Mouse (Mus musculus): ENCODE results near the gene Iqsec1. TPM values are rescaled to one million over a fixed set of nuclear protein-coding genes. Genes with fewer than 3 reads are reported as not detected.

Gene Iqsec1
- total RNA-seq (2021), result 10 to 100 TPM; 90.0 to 95.0 TPM
- long read RNA-seq, experiment 1, transcript Iqsec1-208 (1 exons, 2,691 nt), result major isoform, 11 of 11 reads
- long read RNA-seq, experiment 1, partial matches to known transcripts, result 0 of 11 reads
- long read RNA-seq, experiment 1, other reads (novel, unspliced or antisense), result 0 of 11 reads
- long read RNA-seq, experiment 2, transcript Iqsec1-208 (1 exons, 2,691 nt), result major isoform, 9 of 12 reads
- long read RNA-seq, experiment 2, partial matches to known transcripts, result 2 of 12 reads
- long read RNA-seq, experiment 2, other reads (novel, unspliced or antisense), result 1 of 12 reads

DNA sequence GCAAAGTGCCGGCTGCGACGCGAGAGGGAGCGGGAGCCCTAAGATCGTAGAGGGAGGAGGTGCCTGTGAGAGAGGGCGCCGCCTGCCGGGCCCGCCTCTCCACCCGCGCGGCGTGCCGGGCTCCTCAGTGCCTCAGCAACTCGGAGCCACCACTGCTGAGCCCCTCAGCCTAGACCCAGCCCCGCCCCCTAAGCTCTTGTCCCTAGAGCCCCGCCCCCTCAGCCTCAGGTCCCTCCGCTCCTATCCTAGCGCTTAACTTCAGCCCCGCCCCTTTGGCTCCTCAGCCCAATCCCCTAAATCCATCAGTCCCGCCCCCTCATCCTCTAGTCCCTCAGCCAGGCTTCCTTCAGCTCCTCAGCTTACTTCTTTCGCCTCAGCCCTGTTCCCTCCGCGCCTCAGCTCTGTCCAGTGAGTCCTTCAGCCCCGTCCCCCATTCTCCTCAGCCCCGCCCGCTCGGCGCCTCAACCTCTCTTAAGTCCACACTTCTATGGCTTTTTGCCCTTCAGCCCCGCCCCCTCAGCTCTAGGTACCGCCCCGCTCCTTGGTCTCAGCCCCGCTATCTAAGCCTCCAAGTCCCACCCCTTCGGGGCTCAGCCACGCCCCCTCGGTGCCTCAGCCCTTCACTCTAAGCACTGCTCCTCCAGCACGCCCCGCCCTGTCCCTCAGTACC lies at the start of gene Iqsec1:
Gene Iqsec1 (minus strand): TSS at position 38 of the 670 bp plus-strand sequence.
- peak; percentile 50 to 69 for DNase-seq (ENCODE audit: low spot score in 2 of 2)

DNA sequence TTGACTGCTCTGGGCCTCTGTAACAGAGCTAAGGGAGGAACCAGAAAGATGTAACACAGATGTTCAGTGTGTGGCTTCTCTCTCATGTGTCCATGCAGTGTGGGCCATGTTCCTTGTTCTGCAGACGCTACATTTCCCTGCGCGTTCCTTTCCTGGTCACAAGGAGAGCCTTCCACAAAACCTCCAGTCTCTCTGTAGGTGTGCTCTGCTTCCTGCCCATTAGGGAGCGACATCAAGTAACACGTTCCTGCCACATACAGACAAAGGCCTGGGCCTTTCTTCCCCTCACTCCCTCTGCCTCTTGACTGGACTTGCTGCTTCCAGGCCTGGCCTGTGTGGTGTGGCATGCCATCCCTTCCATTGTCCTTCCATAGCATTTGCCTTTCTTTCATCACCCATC lies 39.8 kb upstream of the Iqsec1 start:
- no peak for DNase-seq (ENCODE audit: low spot score in 2 of 2)

DNA sequence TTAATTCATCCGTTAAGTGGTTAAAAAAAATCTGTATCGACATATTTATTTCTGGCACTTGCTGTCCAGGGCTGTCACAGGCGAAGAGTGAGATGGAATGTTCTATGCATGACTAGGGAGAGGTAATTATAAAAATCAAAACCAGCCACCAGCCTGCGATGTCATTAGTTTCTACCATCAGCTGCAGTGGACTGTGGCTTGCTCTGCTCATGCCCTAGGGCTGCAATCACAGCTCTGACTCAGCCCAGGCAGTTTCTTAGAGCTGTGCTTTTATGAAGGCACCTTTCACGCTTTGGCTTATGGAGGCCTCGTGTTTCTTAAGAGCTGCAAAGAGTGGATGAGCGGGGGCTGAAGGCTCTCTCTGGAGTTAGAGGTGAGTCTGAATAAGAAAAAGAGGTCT lies 32.3 kb upstream of the Iqsec1 start:
- DNase-seq (ENCODE audit: low spot score in 2 of 2), result no peak

DNA sequence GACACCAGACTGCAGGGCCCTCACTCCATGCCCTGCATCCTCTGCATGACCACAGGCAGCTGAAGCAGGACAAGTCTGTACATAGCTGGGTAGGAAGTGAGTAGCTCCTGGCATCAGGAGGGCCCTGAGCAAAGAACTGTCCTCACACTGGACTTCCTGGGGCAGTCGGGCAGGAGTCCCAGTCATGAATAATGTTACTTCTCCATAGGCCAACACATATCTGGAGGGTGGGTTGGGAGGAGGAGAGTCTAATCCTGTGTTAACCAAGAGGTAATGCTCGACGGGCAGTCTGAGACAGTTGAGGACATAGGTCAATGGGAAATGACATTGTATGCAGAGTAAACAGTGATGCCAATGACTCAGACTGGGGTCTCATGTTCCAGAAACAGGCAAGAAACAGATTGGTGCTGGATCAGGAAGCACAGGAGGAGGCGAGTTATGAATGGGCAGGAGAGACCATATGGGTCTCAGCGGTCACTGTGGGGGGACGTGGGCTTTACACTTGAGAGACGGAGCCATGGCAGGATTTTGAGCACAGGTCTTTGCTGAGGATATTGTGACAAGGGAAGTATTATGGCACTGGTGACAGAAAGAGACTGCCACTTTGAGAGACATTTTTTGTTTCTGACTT lies 28.2 kb upstream of the Iqsec1 start:
- DNase-seq (ENCODE audit: low spot score in 2 of 2), result no peak

DNA sequence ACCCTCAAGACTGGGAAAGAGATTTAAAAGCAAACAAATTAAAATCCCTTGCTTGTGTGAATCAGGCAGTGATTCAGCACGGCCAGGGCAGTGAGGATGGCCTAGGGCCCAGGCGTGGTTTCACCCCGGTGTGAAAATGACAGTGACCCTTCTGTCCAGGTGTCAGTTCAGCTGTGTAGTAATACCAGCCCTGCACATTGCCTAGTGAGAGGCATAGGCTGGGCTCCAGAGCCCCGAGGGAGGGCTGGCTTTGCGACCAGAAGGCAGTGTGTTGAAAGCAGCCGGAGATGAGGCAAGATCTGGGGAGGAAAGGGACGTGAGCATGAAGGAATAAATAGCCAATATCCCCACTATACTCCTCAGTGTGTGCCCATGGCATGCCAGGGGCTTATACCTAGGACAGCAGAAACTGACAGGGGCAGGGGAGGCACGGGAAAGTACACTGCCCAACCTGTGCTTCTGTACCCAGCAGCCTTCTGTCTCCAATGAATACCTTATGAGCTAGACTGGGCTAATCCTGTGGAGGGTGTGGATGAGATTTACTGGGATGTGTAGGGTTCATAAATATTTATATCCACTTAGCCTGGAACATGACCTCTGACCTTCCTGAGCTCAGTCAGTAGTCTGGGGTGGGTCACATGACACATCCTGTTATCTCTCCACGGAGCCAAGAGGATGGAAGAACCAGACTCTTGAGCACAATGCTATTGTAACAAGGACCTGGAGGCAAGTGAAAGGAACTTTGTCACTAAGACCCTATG lies 25.9 kb upstream of the Iqsec1 start:
- no peak for DNase-seq (ENCODE audit: low spot score in 2 of 2)

DNA sequence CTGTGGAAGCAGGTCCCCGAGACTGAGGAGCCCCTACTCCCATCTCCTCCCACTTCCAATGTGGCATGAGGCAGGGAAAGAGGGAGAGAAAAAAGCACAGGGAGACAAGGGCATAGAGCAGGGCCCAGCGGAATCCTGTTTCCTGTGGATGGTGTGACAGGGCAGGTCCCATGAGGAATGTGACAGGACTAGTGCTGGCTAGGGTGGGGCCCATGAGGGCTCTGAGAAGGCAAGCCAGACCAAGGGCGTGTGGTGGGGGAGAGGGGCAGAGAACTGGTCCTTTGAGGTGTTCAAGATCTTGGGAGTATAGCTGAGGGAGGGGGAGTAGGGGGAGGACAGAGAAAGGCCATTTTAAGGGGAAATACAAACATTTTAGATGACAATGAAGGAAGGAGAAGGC lies 24.0 kb upstream of the Iqsec1 start:
- DNase-seq (ENCODE audit: low spot score in 2 of 2), result no peak

DNA sequence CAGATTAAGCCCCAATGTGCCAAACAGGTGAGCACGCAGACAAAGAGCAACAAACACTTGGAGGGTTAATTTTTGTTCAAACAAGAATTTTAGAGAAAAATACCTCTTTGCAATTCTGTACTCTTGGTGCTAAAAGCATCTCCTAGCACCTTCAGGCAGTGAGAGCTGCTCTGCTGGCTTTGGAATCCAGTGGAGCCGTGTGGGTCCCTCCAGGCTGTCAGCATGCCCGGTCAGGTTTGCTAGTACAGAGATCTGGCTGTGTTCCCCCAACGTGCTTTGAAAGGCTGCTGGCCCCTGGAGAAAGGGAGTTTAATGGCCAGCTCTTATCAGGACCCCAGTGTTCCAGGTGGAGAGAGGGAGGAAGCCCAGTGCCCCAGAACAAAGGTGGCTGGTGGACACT lies 23.1 kb upstream of the Iqsec1 start:
- no peak for DNase-seq (ENCODE audit: low spot score in 2 of 2)

DNA sequence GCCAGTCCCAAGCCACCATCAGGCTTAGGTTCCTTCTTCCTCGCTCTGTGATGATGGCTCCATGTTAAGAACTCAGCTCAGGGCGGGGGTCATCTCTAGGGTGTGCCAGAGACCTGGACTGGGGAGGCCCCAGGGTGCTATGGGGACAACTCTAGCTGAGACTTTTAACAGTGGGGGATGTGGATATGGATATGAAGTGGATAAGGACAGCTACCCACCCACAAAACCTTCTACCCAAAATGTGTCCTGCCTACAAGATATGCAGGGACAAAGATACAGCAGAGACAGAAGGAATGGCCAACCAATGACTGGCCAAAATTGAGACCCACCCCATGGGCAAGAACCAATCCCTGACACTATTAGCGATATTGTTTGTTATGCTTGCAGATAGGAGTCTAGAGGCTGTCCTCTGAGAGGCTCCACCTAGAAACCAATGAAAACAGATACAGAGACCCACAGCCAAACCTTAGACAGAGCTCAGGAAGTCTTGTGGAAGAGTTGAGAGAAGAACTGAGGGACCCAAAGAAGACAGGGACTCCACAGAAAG lies 19.9 kb upstream of the Iqsec1 start:
- DNase-seq (ENCODE audit: low spot score in 2 of 2), result no peak

DNA sequence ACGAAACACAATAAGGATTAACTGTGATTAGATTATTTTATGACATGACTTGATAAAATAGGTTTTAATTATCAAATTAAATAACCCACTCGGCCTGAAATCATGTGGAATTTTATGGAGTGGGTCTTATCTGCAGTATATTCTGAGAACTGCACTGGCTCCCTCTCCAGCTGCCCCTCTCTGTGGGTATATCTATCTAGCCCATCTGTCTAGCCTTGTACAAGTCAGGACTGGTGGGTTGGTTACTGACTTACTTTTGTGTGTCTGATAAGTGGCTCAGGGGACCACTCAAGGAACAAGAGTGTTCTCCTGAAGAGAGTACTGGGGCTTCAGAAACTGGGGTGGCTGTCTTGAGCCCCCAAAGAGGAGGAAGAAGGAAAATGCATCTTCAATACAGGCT lies 18.7 kb upstream of the Iqsec1 start:
- no peak for DNase-seq (ENCODE audit: low spot score in 2 of 2)

DNA sequence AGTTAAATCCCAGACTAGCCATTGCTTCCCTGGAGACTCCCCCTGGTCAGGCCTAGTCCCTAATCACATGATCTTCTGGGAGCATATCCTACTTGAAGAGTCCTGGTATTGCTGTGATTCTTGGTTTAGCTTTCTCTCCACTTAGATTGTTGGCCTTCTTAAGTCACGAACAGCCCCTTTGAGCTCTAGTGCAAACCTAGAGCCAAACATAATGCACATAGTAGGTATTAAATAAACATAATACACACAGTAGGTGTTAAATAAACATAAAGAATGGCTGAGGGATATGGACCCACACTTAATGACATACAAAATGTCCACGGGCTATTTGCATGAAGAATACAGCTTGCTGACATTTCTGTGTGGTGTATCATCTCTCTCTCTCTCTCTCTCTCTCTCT lies 15.7 kb upstream of the Iqsec1 start:
- DNase-seq (ENCODE audit: low spot score in 2 of 2), result no peak

DNA sequence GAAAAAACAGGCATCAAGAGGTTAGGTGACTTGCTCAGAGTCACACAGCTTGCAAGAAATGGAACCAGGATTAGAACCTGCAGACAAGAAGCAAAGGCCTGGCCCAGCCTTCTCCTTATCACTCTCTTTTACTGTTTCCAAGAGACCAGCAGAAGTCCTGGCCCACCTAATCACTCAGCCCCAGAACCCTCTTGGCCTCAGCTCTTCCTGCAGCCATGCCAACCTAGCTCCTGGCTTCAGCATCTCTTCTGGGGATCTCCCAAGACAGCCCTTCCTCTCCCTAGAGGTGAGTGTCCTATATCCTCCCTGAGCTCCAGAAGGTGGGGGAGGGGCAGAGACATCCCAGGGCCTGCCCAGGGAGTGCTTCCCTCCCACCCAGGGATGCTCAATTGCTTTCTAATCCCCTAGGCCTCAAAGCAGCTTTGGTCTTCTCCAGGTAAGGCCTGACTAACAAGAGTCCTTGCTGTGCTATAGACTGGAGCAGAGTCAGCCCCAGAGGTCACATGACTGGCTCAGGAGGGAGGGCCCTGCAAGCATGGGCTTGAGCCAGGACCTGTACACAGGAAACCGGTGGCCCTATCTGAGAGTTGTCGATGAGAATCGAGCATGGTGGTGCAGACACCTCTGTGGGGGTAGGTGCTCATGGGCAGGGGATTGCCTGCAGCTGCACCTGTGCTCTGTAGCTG lies 15.0 kb upstream of the Iqsec1 start:
- no peak for DNase-seq (ENCODE audit: low spot score in 2 of 2)

DNA sequence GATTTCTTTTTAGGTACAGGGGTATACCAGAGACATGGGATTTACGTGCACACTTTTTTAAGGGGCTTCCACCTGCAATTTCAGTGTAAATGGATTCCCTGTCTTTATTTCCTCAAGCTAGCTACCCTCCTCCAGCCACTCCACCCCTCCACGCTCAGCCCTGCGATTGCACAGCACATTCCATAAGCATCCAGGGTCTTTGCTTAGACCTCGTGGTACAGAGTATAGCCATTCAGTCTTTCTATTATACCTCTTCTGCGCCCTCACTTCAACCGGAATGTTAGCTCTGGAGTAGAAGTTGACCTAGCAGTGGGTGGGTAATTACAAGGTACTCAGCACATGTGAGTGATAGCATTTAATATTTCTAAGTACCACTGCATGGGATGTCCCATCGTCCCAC lies 13.1 kb upstream of the Iqsec1 start:
- no peak for DNase-seq (ENCODE audit: low spot score in 2 of 2)

DNA sequence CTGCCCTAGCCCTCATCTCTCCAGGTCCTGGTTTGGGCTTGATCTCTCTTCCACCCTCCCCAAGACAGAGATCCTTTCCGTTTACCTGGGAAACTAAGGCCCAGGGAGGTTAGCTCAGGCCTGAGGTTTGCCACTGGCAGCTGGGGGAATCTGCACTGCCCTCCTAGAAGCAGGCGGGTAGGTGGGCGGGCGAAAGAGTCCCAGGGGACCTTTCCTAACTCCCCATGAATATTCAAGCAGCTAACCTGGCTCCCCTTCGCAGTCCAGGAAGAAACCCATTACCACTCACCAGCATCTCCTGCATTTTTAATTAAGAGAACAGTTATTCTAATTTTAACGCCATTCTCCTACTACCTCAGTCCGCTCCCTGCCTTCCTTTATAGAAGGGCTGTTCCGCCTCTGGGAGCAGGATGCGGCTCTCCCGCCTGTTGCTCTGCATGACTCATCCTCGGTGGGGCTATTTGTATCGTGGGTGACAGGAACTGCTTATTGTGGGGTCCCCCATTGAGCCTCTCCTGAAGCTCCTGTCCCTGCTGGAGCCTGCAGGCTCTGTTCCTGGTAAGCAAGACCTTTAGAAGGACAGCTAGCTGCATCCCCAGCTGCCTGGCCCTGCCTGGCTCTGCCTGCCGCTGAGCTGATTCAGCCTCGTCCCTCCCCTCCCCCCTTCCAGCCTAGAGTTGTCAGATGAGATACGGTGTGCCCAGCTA lies 12.5 kb upstream of the Iqsec1 start:
- no peak for DNase-seq (ENCODE audit: low spot score in 2 of 2)

DNA sequence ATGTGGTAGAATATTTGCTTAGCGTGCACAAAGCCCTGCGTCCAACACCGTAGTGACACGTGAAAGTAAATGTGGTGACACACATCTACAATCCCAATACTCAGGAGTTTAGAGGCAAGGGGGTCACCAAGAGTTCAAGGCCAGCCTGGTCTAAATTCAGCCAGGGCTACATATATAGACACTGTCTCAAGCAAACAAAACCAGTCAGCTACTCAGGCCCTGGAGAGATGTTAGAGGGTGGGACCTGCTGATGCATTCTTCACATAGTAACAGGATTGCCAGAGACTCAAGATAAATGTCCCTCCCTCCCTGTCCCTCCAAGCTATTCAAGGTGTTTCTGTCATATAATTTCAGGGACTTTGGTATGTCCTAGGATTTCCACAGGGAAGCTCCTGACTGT lies 10.7 kb upstream of the Iqsec1 start:
- no peak for DNase-seq (ENCODE audit: low spot score in 2 of 2)

DNA sequence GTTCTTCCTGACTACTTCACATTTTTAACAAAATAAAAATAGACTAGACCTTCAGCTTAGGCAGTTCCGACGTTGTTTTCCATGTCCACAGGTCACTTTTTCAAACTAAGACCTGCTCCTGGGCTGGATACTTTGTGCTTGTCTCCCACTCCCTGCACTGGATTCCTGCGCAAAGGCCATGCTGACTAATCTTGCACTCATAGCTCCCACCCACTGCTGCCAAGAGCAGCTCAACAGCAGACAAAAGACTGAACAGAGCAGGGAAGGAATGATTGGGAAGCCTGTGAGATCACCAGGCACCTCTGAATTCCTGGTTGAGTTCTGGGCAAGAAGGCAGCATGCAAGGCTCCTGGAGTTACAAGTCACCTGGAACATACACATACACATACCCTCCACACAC lies 8.5 kb upstream of the Iqsec1 start:
- no peak for DNase-seq (ENCODE audit: low spot score in 2 of 2)

DNA sequence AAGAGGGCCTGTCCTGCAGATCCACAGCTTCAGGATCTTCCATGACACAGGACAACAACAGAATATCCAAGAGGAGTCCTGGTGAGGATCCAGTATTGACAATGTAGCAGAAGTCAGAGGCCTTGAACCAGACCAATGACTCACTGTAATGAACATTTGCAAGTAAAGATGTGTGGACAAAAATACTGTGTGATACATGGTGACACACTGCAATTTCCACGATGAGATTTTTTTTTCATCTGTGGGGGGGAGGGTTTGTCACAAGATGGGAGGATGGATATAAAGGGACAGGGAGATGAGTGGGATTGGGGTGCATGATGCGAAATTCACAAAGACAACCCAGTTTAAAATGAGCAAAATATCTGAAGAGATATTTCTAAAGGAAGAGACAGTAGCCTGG lies 7.7 kb upstream of the Iqsec1 start:
- no peak for DNase-seq (ENCODE audit: low spot score in 2 of 2)

DNA sequence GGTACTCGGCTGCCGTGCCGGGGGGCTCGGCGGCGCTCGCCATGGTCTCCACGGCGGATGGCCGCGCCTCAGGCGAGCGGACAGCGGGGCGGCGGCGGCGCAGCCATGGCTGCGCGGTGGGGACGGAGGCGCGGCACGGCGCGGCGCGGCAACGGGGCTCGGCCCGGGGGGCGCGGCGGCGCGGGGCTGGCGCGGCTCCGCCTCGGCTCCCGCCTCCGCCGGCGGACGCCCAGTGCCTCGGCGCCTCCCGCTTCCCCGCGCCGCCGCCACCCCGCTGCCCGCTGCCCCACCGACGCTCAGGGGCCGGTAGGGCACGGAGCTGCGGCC lies 223 bp downstream of the Iqsec1 start:
- DNase-seq (ENCODE audit: low spot score in 2 of 2), result no peak

DNA sequence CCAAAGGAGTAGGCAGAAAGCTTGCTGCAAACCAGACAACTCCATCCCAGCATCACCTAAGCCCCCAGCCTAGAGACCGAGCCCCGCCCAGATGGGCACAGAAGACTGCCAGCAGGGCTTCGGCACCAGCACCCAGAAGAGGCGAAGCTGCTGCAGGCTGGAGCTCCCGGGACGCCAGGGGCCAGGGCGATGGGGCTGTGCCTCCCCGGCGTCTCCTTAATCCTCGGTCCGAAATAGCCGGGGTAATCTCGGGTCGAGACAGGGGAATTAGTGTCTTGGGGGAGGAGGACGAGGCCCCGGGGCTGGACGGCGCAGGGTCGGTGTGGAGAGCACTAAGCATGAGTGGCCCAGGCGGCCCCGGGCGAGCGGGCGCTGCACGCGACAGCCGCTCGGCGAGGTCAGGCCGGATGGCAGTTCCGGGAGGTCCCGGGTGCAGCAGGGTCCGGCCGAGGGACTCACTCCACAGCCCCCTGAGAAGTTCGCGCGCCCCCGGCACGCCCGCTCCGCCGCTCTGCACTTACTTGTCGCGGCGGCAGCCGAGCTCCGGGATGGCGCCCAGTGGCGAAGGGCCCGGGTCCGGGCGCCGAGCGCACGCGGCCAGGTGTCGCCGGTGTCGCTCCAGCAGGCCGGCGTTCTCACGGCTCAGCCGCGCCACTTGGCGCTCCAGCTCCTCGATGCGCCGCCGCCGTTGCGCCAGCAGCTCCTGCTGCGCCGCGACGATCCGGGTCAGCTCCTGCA lies 755 bp downstream of the Iqsec1 start:
- no peak for DNase-seq (ENCODE audit: low spot score in 2 of 2)

DNA sequence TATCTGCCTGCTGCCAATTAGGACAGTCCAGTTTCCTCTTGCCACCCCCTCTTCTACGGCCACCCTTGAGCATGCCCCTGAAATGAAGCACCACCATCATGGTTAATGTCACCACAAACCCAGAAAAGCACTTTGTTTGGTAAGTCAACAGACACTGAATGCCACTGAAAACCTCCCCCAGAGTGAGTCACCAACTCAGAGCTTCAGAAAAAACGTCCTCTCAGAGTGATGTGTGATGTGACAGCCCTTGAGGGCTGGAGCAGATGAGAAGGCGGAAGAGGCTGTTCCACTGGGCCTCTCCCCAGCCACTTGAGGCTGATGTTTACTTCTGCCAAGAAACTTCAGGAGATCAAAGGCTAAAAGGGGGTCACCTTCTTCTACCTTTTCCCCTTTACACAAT lies 4.4 kb downstream of the Iqsec1 start:
- no peak for DNase-seq (ENCODE audit: low spot score in 2 of 2)

DNA sequence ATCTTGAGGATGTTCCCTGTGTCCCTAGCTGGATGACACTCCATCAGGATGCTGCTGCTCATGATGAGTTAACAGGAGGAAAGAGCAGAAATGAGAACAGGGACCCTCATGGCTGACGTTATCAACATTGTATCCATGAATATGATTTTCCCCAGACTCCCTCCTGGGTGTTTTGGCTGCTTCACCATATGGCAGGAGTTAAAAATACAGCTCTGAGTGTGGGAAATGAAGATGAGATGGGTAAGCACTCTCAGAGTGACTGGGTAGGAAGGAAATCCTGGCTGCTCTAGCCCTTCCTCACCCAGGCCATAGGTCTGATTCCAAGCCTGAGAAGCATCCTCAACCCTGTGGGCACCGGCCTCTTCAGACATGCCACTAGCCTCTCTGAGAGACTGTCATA lies 14.2 kb downstream of the Iqsec1 start:
- DNase-seq (ENCODE audit: low spot score in 2 of 2), result no peak
